Mouse (Mus musculus): ENCODE measurements around the gene Clpp. TPM values are rescaled to one million over a fixed set of nuclear protein-coding genes. Genes with fewer than 3 reads are reported as not detected.
A peak's percentile ranks its signal among the peaks of the same experiment; 100 is the strongest.

Gene Clpp
- total and polyA plus RNA-seq, 3 experiments: 48.1 to 208 (median 75.3) TPM

- Histone ChIP-seq H3K27me3 (ENCODE audit: insufficient read depth, low read length) (no peaks in the 10 kb centered on the region), H3K4me1 (ENCODE audit: insufficient read depth, low read depth, low read length) (peaks cover 75% of the 10 kb centered on the region), H3K4me3 (ENCODE audit: low read depth, low read length) (peak overlapping the region; percentile 21; the same call in 1 of the 2 replicates), H3K9me3 (replicated peaks) (no peaks in the 10 kb centered on the region), H3K36me3 (replicated peaks) (peaks cover 59% of the 10 kb centered on the region)
- TF ChIP-seq TAL1 (conservative IDR thresholded peaks at IDR 0.05; ENCODE audit: low read depth, low read length): peak; percentile 75
- TF ChIP-seq POLR2AphosphoS5 (IDR thresholded peaks at IDR 0.05; ENCODE audit: insufficient replicate concordance, low read depth, low read length): no peak
- no peak for DNase-seq (ENCODE audit: low spot score)
- ATAC-seq (ENCODE audit: extremely low read depth, insufficient number of reproducible peaks, low FRiP score, poor library complexity, severe bottlenecking): peak; percentile 51
Observed at GRCm38 (mm10) chr17:57019693-57020092, 29.6 kb downstream of the Clpp start.

- no peak overlapping the region; the same call in 1 of the 2 replicates for H3K4me3 ChIP-seq (ENCODE audit: low read depth, low read length)
- TF ChIP-seq GATA2 (IDR thresholded peaks at IDR 0.05; ENCODE audit: borderline replicate concordance, low read depth, low read length) (no peak), TAL1 (conservative IDR thresholded peaks at IDR 0.05; ENCODE audit: low read depth, low read length) (no peak), GATA1 (IDR thresholded peaks at IDR 0.05; ENCODE audit: borderline replicate concordance, low read length) (no peak)
- H3K27me3 ChIP-seq (ENCODE audit: insufficient read depth, low read length): no peaks in the 10 kb centered on the region
- no peaks in the 10 kb centered on the region for H3K9me3 ChIP-seq (replicated peaks)
- ATAC-seq (ENCODE audit: extremely low read depth, insufficient number of reproducible peaks, low FRiP score, poor library complexity, severe bottlenecking) (peak; percentile 69), DNase-seq (ENCODE audit: low spot score) (no peak)
- H3K4me1 ChIP-seq (ENCODE audit: insufficient read depth, low read depth, low read length): peaks cover 82% of the 10 kb centered on the region
- H3K36me3 ChIP-seq (replicated peaks): peaks cover 71% of the 10 kb centered on the region
Observed at GRCm38 (mm10) chr17:57020960-57021359, 30.9 kb downstream of the Clpp start.

DNA sequence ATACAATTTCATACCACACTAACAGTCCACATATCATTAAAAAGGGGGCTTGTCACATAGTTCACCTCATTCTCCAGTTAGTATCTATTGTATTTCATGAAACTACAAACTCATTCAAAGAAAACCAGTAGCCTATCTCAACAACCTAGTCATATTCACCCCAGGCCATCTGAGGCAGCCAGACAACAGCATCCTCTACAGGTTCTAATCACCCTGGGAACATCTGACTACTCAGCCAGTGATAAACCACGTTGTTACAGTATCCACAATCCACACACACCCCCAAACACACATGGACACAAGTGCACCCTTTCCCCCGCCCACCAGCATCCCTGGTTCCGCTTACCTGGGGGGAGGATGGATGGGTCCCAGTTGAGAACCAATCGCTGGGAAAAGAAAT, 37.4 kb downstream of the Clpp start:
- peaks cover 76% of the 10 kb centered on the region for H3K36me3 ChIP-seq (replicated peaks)
- no peaks in the 10 kb centered on the region for H3K9me3 ChIP-seq (replicated peaks)
- DNase-seq (ENCODE audit: low spot score) (no peak), ATAC-seq (ENCODE audit: extremely low read depth, insufficient number of reproducible peaks, low FRiP score, poor library complexity, severe bottlenecking) (no peak)
- no peaks in the 10 kb centered on the region for H3K27me3 ChIP-seq (ENCODE audit: insufficient read depth, low read length)
- no peak overlapping the region; the same call in 1 of the 2 replicates for H3K4me3 ChIP-seq (ENCODE audit: low read depth, low read length)
- peaks cover 78% of the 10 kb centered on the region for H3K4me1 ChIP-seq (ENCODE audit: insufficient read depth, low read depth, low read length)
- no peak for TF ChIP-seq POLR2AphosphoS5 (IDR thresholded peaks at IDR 0.05; ENCODE audit: insufficient replicate concordance, low read depth, low read length)
- TF ChIP-seq CTCF (IDR thresholded peaks at IDR 0.05; ENCODE audit: low read depth, low read length): no peak
- TF ChIP-seq GATA2 (IDR thresholded peaks at IDR 0.05; ENCODE audit: borderline replicate concordance, low read depth, low read length): no peak
- no peak for TF ChIP-seq GATA1 (IDR thresholded peaks at IDR 0.05; ENCODE audit: borderline replicate concordance, low read length)
- TF ChIP-seq TAL1 (conservative IDR thresholded peaks at IDR 0.05; ENCODE audit: low read depth, low read length): no peak

- H3K36me3 ChIP-seq (replicated peaks): peaks cover 54% of the 10 kb centered on the region
Observed at GRCm38 (mm10) chr17:57029691-57030090, 39.6 kb downstream of the Clpp start.

DNA sequence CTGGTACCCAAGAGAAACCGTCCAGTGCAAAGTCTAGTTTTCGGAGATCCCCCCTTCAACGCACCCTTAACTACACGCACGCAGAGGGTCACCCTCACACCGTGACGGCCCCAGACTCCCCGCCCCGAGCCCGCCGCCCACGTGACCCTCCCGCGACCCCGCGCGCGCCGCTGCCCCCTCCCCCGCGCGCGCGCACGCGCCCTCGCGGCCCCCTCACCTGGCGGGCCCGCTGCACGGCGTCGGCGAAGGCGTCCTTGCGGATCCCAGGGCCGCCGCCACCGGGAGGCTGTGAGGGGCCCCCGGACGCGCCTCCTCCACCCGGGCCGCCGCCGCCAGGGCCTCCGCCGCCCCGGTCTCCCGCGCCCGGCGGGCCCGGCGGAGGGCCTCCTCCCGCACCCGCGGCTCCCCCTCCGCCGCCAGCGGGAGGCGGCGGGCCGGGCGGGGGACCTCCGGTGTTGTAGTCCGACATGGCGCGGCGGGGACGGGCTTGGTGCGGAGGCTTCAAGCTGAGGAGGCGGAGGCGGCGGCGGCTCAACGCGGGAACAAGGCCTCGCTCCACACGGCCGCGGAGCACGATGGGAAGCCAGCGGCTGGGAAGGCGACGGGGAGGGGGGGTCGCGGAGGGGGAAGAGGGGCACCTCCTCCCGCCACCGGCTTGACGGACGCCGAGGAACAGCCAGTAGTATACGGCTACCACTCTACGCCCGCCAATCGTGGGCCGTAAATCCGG, 41.0 kb downstream of the Clpp start, which contains the start of gene Khsrp:
Khsrp (minus strand) TSS at position 592 of the 730 bp plus-strand sequence.
- Histone ChIP-seq H3K4me1 (ENCODE audit: insufficient read depth, low read depth, low read length) (peaks cover 54% of the 10 kb centered on the region), H3K27me3 (ENCODE audit: insufficient read depth, low read length) (peaks cover 3% of the 10 kb centered on the region), H3K9me3 (replicated peaks) (no peaks in the 10 kb centered on the region), H3K4me3 (ENCODE audit: low read depth, low read length) (peak within 1 kb of the TSS; percentile 87), H3K36me3 (replicated peaks) (peaks cover 40% of the 10 kb centered on the region)
- TF ChIP-seq CTCF (IDR thresholded peaks at IDR 0.05; ENCODE audit: low read depth, low read length) (no peak), GATA2 (IDR thresholded peaks at IDR 0.05; ENCODE audit: borderline replicate concordance, low read depth, low read length) (no peak), TAL1 (conservative IDR thresholded peaks at IDR 0.05; ENCODE audit: low read depth, low read length) (no peak), POLR2AphosphoS5 (IDR thresholded peaks at IDR 0.05; ENCODE audit: insufficient replicate concordance, low read depth, low read length) (no peak), GATA1 (IDR thresholded peaks at IDR 0.05; ENCODE audit: borderline replicate concordance, low read length) (no peak)
- DNase-seq (ENCODE audit: low spot score) (peak; percentile 60), ATAC-seq (ENCODE audit: extremely low read depth, insufficient number of reproducible peaks, low FRiP score, poor library complexity, severe bottlenecking) (no peak)

More at GRCm38 (mm10) chr17:57029691-57030090, 39.6 kb downstream of the Clpp start:
- peaks cover 64% of the 10 kb centered on the region for H3K4me1 ChIP-seq (ENCODE audit: insufficient read depth, low read depth, low read length)
- H3K27me3 ChIP-seq (ENCODE audit: insufficient read depth, low read length): peaks cover 1% of the 10 kb centered on the region; the same call in 1 of the 2 replicates
- TF ChIP-seq TAL1 (conservative IDR thresholded peaks at IDR 0.05; ENCODE audit: low read depth, low read length): no peak
- TF ChIP-seq POLR2AphosphoS5 (IDR thresholded peaks at IDR 0.05; ENCODE audit: insufficient replicate concordance, low read depth, low read length): no peak
- TF ChIP-seq GATA2 (IDR thresholded peaks at IDR 0.05; ENCODE audit: borderline replicate concordance, low read depth, low read length): no peak
- TF ChIP-seq CTCF (IDR thresholded peaks at IDR 0.05; ENCODE audit: low read depth, low read length): no peak
- no peak for TF ChIP-seq GATA1 (IDR thresholded peaks at IDR 0.05; ENCODE audit: borderline replicate concordance, low read length)
- peak overlapping the region; percentile 87 for H3K4me3 ChIP-seq (ENCODE audit: low read depth, low read length)
- no peak for DNase-seq (ENCODE audit: low spot score)
- no peak for ATAC-seq (ENCODE audit: extremely low read depth, insufficient number of reproducible peaks, low FRiP score, poor library complexity, severe bottlenecking)
- no peaks in the 10 kb centered on the region for H3K9me3 ChIP-seq (replicated peaks)

- Histone ChIP-seq H3K4me3 (ENCODE audit: low read depth, low read length) (peak overlapping the region; percentile 87), H3K36me3 (replicated peaks) (peaks cover 33% of the 10 kb centered on the region), H3K27me3 (ENCODE audit: insufficient read depth, low read length) (peaks cover 6% of the 10 kb centered on the region), H3K9me3 (replicated peaks) (no peaks in the 10 kb centered on the region), H3K4me1 (ENCODE audit: insufficient read depth, low read depth, low read length) (peaks cover 46% of the 10 kb centered on the region)
- ATAC-seq (ENCODE audit: extremely low read depth, insufficient number of reproducible peaks, low FRiP score, poor library complexity, severe bottlenecking): peak; percentile 82
- peak; percentile 97 for DNase-seq (ENCODE audit: low spot score)
- TF ChIP-seq CTCF (IDR thresholded peaks at IDR 0.05; ENCODE audit: low read depth, low read length) (no peak), GATA2 (IDR thresholded peaks at IDR 0.05; ENCODE audit: borderline replicate concordance, low read depth, low read length) (no peak), TAL1 (conservative IDR thresholded peaks at IDR 0.05; ENCODE audit: low read depth, low read length) (no peak), GATA1 (IDR thresholded peaks at IDR 0.05; ENCODE audit: borderline replicate concordance, low read length) (no peak), POLR2AphosphoS5 (IDR thresholded peaks at IDR 0.05; ENCODE audit: insufficient replicate concordance, low read depth, low read length) (no peak)
Observed at GRCm38 (mm10) chr17:57031661-57032420, 41.7 kb downstream of the Clpp start.

All from G1E (cell line).